Mouse (Mus musculus): ENCODE measurements around the gene Pou5f1.

DNA sequence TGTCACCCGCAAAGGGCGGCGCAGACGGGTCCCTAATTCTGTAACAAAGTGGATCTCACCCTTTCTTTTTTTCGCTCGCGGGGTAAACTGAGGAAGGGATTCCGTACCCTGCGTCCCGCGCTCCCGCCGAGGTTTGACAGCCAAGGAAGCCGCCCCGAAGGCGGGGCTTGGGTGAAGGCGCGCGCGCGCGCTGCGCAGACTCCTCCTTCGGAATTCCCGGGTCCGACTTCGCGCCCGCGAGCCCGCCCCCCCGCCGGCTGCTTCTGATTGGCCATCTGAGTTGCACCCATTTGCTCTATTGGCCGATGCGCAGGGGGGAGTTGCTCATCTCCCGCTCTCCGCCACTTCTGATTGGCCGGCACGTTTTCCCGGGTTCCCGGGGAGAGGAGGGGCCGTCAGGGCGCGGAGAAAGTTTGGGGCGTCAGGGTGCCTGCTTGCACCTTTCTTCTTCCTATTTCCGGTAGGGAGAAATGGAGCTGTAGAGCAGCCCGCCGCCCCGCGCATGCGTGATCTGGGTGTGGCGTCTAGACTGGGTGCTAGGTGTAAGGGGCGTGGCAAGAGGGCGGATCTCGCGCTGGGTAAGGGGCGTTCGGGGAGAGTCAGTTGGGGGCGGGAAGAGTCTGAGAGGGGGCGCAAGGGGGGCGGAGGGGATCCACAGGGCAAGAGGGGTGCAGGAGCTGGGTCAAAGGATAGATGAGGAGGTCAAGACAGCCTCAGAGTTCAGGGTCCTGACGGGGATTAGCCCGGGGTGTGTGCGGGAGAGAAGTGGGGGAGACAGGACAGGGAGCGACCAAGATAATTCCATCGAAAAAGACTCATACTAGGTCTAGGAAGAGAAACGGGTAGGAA lies 11.1 kb downstream of the Pou5f1 start, which contains the start of the genes Tcf19 and Cchcr1:
- TF ChIP-seq CTCF (IDR thresholded peaks at IDR 0.05; ENCODE audit: borderline replicate concordance, extremely low read depth, insufficient read depth, insufficient read length) = peak; percentile 4; the same call in 1 of the 2 replicates
- TF ChIP-seq POLR2A (IDR thresholded peaks at IDR 0.05; ENCODE audit: borderline replicate concordance, extremely low read depth, insufficient read depth, insufficient read length, poor library complexity, severe bottlenecking) = no peak
